Comparison of ENCODE assay signal across 23 mouse cellular contexts in the genomic region with DNA sequence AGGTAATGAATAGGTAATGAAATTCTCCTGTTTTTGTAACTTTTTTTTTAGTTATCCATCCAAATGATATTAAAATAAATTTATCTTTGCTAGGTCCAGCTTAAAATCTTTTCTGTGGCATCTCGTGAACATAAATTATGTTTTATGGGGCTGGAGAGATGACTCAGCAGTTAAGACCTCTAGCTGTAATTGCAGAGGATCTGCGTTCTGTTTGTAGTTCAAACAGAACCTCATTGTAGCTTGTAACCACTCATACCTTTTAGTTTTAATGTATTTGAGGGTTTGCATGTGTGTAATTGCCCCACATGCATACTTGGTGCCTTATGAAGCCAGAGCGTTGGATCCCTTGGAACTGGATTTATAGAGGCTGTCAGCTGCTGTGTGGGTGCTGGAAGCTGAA.
"Had no signal": no experiment of that assay in that cellular context is flagged by ENCODE, and none has a peak within 500 bp of the region (broad histone marks: within the 10 kb centered on the region; RNA-seq: fewer than 3 reads in every experiment).

No protein-coding gene starts in this region.

- H3K4me1 ChIP-seq: limb, embryonic 12.5 days; limb, embryonic 15.5 days; megakaryocyte, embryonic 14.5 days; midbrain, embryonic 10.5 days; neural tube, embryonic 12.5 days; neural tube, embryonic 15.5 days had no signal

- H3K9ac ChIP-seq: limb, embryonic 12.5 days; limb, embryonic 15.5 days; liver, embryonic 14.5 days; liver, postnatal 0 days; lung, embryonic 14.5 days; neural tube, embryonic 12.5 days; neural tube, embryonic 15.5 days had no signal

- DNase-seq: kidney, postnatal 10 days; kidney, postnatal 36 days; layer of hippocampus, postnatal 36 days; left cerebral cortex, postnatal 4 days; liver, postnatal 0 days; lung, embryonic 14.5 days; midbrain, embryonic 14.5 days; right cerebral cortex, adult 18-20 months; right cerebral cortex, postnatal 14 days; right cerebral cortex, postnatal 4 days; thymus, adult 2 months; thymus, postnatal 14 days; thymus, postnatal 4 days had no signal

- H3K4me3 ChIP-seq: limb, embryonic 12.5 days; limb, embryonic 15.5 days; megakaryocyte, embryonic 14.5 days; midbrain, embryonic 10.5 days; neural tube, embryonic 12.5 days; neural tube, embryonic 15.5 days had no signal

- ATAC-seq: liver, postnatal 0 days; lung, postnatal 0 days had no signal

- H3K27me3 ChIP-seq: limb, embryonic 12.5 days; limb, embryonic 15.5 days; megakaryocyte, embryonic 14.5 days; neural tube, embryonic 12.5 days; neural tube, embryonic 15.5 days had no signal

- H3K27ac ChIP-seq: limb, embryonic 12.5 days; limb, embryonic 15.5 days; liver, embryonic 14.5 days; midbrain, embryonic 10.5 days; neural tube, embryonic 12.5 days; neural tube, embryonic 15.5 days; stomach, postnatal 0 days had no signal

- H3K9me3 ChIP-seq: limb, embryonic 12.5 days; limb, embryonic 15.5 days; megakaryocyte, embryonic 14.5 days; midbrain, embryonic 10.5 days; neural tube, embryonic 12.5 days; neural tube, embryonic 15.5 days had no signal

- H3K4me2 ChIP-seq: limb, embryonic 12.5 days; limb, embryonic 15.5 days; liver, embryonic 11.5 days; lung, embryonic 14.5 days; neural tube, embryonic 12.5 days; neural tube, embryonic 15.5 days had no signal
